Mouse (Mus musculus) heart, postnatal 25 days (tissue): ENCODE measurements at regions not wholly inside any gene's neighbourhood (a gene's known extent, or its start where the extent isn't known, plus 50 kb on each side); places are given as distances from the start of the nearest gene placed in this dataset.

Experiments
- DNase-seq: peaks from one replicate; pipeline ENCODE4 v3.0.0; 2022; ENCODE audit warnings: low spot score
- intact Hi-C: fragments of 180-260 bp; cut with DNase I; formaldehyde crosslinking; loops from one replicate; pipeline ENCODE4 v1.15.1; 2025

DNA sequence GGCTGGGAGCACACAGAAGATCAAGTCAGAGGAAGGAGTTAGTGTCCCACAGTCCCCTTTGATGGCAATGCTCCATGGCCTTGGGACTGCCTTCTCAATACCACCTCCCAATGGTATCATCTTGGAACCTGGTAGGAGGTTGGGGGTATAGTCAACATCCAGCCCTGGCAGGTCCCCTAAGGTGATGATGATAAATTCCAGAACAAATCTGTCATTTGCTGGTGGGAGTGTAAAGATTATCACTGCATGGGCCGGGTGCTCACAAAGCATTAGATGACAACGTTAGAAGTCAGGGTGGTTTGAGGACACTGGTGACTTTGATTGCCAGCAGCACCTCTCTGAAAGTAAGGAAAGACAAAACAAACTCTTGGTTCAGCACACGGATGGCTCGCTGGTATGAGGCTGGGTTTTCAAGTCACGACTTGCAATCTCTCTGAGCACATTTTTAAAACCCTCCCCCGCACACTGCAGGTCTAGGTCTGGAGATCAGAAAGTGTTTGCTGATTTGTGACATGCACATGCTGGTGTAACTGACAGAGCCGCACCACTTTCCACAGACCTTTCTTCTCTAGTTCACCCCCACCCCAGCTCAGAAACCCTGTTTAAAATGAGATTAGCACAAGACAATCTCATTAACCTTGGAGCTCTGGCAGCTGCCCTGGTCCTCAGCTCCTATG is 154.5 kb upstream of the Kbtbd8 start:
- intact Hi-C loops, result loop anchor here (10.0 kb wide), 1 partner anchor 258 kb away; the partner anchor contains the start of gene Lrig1
- DNase-seq, result no peak

DNA sequence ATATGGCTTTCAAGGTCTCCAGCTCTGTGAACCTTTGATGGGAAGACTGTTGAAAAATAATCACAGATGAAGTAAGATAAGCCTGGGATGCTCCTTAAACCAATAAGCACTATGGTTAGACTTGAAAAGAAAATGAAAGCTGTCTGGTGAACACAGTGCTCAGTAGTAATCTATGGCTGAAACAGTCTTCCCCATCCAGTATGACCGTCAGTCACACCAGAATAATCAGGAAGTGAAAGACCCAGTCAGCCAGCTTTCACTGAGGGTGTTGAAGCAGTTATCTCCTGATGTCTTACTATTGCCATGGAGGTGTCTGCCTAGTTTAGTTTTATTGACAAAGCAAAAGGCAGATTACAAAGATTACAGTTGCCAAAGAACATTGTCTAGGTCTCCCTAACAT is 155.2 kb upstream of the Kbtbd8 start:
- intact Hi-C loops, result loop anchor here (10.0 kb wide), 1 partner anchor 257 kb away; the partner anchor contains the start of gene Lrig1
- DNase-seq, result no peak

DNA sequence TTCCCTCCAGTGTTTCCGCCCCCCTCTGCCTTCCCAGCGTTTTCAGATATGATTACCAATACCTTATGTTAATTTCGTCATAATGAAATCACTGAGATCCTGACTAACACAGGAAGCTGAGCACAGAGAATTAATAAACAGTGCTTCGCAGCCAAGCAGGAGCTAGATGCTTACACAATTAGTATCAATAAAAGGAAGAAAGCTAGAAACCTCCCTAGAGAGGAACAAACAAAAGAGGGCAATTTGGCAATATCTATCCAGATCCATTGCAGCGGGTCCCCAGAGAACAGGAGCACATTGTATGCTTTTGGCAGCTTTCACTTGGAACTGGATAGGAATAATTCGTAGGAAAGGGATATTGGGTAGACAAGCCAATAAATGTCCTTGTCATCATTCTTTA is 159.1 kb upstream of the Kbtbd8 start:
- no peak for DNase-seq
- intact Hi-C loops, result no loop called here

DNA sequence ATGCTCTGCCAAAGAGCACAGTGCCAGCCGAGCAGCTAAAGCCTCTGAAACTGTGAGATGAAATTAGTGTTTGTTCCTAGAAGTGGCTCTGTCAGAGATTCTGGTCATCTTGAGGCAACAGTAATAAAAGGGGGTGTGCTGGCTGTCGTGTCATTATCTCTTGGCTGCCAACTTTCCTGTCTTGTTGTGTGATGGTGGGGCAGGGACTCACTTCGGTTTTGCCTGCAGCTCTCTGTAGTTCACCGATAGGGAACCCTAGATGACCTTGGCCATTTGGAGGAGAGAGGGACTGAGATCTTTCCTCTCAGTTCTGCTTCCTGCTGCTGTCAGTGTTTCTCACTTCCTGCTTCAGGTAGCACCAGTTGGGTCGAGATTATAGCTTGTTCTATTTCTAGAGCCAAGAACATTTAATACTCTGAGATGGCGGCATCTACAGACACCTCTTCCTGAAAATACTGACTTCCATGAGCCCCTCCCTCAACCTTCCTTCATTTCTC is 159.8 kb upstream of the Kbtbd8 start:
- DNase-seq, result no peak
- intact Hi-C loops, result no loop called here

DNA sequence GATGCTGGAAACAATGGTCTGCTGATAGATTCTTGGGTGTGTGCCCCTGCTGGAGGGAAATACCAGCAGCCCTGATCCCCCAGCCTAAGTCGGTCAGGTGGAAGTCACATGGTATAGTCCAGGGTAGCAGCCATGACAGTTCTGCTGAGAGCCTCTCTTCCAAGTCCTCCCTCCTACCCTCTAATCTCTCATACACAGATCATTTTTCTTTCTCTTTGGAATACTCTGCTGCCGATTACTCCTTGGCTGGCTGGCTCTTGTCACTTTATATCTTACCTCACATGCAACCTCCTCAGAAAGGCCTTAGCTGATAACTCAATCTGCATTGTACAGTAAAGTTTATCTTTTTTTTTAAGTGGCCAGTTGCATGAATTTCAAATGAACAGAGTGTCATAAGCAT is 162.5 kb upstream of the Kbtbd8 start:
- intact Hi-C loops, result no loop called here
- no peak for DNase-seq

DNA sequence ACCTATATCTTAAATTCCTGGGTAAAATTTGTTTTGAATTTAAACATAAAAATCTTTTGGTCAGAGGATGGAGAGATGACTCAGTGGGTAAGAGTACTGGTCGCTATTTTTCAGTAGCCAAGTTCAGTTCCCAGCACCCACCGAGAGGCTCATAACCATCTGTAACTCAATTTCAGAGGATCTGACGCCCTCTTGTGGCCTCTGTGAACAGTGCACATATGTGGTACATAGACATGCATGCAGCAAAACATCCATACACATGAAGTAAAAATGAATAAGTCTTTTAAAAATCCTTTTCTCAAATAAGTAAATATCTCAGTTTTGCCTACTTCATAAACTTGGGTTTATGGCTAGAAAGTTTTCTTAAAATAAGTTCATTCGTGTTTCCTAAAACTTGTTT is 163.4 kb upstream of the Kbtbd8 start:
- intact Hi-C loops, result no loop called here
- no peak for DNase-seq

DNA sequence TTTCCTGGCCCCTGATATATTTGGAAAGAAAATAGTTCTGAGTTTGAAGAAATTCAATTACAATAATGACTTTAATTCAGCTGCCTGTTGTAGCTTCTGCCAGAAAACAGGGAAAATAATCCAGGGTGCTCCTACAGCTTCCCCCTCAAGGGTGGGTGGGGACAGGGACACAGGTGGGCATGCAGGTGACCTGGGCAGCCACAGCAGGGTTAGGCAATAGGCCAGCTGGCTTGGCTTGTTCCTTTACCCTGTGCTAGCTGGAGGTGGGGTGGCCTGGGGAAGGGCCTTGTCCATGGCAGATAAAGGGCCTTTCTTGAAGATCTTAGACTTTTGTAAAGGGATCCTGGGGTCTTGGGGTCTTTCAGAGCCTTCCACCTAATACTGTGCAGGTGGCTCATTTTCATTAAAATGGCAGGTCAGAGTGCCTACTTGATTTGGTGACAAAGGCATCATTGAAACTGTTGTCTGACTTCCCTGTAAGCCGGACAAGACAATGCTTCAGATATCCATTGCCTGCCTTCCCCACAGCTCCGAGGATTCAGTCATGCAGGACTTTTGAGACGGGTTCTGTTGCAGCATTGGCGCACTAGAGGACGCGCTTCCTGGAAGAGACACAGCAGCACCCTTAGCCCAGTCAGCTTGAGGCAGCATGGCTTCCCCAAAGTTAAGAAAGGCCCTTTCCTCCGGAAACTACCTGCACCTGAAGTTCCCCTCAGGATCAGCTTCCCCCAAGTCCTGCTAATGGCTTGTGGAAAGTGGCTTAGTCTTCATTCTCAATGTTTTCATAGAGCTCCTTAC is 164.9 kb upstream of the Kbtbd8 start:
- DNase-seq, result no peak
- intact Hi-C loops, result no loop called here

DNA sequence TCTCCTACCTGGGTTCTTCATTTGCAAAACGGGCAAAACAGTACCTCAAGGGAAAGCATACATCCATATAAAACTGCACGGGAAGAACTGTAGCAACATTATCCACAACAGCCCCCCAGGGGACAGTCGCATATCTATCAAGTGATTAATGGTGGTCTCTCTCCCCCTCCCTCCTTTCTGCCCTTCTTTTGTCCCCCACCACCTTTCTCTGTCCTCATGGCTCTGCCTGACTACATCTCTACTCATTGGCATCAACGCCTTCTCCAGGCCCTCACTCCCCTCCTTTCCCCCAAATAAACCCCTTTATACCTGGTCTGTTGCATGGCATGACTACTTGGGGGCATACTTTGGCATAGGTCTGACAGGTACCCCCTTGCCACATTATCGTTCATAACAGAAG is 166.1 kb upstream of the Kbtbd8 start:
- DNase-seq, result no peak
- intact Hi-C loops, result no loop called here

DNA sequence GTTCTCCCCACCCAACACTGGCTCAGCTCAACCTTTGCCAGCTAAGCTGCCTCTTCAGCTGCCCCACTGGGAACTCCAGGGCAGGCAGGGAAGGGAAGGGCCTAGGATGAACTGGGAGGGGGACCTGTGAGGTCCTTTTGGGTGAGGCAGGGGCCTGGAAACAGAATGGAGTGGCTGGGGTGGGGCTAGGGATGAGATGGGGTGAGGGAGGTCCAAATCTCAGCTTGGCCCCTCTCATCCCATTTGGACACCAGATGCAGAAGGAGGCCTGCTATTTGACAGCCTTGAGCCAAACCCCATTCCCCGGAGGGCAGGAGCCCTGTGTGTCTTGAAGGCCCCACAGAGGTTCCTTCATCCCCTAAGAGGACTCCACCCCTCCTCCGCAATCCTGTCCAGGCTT is 166.7 kb upstream of the Kbtbd8 start:
- no peak for DNase-seq
- intact Hi-C loops, result no loop called here

DNA sequence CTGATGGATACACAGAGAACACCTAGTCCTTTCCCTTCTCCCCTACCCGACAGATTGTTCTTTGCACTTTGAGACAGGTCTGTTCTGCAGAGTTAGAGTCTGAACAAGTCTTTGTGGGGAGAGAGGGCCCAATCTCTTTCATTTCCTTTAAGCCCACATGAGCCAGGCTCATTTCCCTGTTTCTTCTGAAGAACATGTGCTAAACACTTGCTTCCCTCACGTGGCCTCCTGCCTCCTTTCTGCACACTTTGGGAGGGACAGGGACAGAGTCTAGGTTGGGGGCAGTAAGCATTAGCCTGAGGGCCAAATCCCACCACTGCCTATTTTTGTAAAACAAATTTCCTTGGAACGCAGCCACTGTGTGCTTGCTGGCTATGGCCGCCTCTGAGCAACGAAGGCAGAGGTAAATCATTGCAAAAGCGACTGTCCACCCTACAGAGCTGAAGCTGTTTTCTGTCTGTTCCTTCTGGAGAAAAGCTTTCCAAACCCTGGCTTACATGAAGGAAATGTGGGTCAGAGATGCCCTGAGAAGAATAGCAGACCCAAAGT is 170.6 kb upstream of the Kbtbd8 start:
- intact Hi-C loops, result no loop called here
- no peak for DNase-seq

DNA sequence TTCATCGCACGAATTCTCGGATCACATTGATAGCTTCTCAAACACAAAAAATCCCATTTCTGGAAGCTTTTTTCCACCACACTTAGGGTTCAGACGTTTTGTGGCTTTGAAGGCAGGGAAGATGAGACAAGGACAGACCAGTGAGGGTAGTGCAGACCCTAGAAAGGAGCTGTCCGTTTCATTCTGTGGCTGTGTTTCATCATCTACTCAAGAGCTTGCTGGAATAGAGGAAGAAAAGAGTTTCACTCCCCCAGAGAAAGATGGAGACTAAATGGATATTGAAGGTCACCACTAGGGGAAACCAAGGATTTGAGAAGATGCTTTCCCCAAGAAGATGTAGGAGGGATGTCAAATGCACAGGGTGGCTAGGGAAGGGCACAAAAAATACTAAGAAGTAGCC is 171.3 kb upstream of the Kbtbd8 start:
- DNase-seq, result no peak
- intact Hi-C loops, result no loop called here

DNA sequence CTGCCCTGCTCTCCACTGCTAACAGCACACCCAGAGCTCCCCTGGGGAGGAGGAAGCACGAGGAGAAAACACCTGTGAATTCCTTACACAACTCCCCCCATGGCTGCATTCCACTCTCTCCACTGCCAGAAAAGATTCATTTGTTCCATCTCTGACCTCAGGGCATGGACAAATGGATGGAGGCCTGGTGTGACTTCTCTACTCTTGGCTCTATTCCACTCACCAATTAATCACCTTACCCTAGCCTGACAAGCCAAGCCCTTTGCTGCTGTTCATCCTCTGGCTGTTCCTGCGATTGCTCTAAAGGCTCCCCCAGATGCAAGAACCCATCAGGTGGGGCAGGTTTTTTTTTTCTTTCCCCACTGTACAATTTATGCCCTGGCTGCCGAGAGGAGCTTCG is 172.8 kb upstream of the Kbtbd8 start:
- intact Hi-C loops, result no loop called here

DNA sequence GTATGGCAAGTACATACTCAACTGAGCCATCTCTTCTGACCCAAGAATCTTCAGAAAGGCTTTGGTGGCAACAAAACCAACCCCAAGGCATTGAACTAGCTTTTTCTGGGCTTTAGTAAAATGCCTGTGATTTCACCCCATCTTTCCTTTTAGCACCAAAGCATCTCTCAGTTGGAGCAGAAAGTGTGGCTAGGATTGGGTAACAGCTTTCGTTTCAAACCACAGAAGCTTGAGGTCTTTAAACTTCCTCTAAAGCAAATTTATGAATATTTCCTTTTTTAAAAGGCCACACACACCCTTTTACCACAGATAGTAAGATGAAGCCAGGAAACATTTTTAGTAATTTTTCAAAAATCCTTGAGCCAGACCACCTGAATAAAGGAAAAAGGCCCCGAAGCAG is 178.1 kb upstream of the Kbtbd8 start:
- no peak for DNase-seq
- intact Hi-C loops, result no loop called here

More for the DNA sequence above, 172.8 kb upstream of the Kbtbd8 start:
- no peak for DNase-seq

DNA sequence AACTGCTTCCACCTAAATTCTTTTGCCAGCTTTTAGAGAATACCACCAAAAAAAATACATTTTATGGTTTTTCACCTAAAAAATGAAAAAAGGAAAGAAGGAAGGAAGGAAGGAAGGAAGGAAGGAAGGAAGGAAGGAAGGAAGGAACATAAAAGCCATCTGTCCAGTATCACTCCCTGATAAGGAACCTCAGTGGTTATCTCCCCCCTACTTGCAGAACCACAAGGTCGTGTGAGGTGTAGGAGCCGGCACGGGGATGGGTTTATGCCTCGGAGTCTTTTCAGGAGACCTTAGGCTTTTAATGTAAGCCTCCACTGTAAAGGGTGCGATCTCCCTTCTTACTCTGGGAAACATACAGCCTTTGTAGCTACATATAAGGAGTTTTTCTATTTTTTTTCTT is 180.8 kb upstream of the Kbtbd8 start:
- DNase-seq, result no peak
- intact Hi-C loops, result no loop called here

DNA sequence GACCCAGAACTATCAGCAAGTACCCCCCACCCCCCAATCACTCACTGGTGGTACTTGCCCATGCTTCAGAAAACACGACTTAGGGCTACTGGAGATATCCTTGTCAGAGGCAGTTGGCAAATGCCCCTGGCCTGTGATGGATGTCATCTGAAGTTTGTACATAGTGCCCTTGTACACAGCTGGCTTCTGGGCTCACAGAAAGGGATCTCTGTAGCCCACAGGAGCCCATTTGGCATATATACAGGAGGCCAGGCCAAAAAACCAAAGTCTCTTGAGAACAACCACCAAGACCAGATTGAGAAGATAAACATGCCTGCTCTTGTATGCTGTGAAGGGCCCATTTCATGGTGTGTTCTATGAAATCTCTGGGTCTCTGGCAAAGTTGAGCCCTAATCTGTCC is 181.3 kb upstream of the Kbtbd8 start:
- DNase-seq, result no peak
- intact Hi-C loops, result no loop called here

DNA sequence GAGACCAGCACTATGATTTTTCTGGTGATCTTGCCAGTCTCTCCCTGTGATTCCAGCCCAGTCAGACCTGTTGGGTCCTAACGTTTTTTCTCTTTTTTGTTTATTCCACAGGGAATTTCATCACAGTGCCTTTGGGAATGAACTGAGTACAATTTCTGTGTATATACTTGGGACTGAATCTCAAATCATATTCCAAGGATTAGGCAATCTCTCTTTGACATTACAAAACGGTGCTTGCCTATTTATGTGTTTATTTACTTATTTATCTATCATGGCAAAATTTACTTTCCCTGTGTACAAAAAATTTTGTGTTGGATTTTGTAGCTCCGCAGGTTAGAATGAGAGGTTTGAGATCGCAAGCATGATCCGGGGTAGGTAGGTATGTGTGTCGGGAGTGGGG is 189.2 kb upstream of the Kbtbd8 start:
- intact Hi-C loops, result no loop called here
- no peak for DNase-seq

DNA sequence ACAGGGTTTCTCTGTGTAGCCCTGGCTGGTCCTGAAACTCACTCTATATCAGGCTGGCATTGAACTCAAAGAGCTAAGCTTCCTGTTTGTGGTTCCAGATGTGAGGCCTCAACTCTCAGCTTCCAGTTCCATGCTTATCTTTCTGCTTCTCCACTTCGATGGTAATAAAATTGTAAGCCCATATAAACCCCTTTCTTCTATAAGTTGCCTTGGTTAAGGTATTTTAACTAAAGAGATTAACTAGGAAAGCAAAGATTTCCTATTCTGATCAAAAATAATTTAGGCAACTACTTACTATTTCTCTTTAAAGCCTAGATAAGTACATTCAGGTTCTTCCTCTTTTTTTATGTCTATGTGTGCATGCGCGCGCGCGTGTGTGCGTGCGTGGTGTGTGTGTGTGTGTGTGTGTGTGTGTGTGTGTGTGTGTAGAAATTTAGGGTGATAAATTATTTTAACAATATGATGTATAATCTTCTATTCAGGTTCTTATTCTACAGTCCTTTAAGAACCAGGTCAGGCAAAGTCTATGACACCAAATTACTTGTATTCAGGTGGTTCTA is 190.3 kb upstream of the Kbtbd8 start:
- intact Hi-C loops, result no loop called here
- DNase-seq, result no peak

DNA sequence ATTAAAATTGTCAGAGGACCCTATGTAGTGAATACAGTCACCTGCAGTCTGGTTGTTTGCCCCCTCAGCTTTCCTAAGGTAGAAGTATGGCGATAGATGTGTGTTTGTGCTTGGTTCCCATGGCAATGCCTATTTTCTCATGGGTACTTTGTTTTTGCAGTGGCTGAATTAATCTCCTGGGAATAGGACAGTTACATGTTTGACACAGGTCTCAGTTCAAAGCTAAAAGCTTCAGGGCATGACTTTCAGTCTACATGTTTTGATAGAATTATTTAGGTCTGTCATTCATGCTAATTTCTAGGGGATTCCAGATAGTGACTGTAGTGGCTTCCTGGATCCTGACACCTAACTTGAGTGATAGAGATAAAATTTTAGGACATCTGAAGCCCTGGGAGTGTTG is 191.6 kb upstream of the Kbtbd8 start:
- intact Hi-C loops, result no loop called here
- DNase-seq, result no peak

DNA sequence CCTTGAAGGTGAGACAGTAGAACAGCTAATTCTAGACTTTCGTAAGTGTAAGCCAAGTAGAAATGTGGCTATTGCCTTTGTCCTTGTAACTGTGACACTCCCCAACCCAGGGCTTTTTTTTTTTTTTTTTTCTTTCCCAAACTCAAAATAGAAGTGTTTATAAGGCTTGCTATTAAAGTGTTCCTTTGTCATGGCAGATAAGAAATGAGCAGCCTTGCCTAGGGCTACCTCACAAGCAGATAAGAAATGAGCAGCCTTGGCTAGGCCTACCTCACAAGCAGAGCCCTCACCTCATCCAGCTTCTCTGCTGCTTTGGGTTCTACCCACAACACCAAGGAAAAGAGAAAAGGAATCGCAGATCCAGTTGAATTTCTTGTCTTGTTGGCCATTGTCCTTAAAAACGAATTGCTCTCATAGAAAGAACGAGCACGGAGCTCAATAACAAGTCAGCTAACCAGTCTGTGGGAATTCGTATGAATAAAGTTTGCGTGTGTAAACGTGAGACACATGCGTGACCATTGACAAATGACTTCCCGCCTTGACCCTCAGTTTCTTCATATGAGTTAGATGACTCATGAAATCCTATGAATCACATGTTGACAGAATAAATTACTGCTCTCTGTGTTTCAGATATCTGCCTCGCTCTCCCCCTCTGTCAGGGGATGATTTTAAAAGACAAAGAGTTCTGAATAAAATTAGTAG is 192.6 kb upstream of the Kbtbd8 start:
- DNase-seq, result no peak
- intact Hi-C loops, result no loop called here

DNA sequence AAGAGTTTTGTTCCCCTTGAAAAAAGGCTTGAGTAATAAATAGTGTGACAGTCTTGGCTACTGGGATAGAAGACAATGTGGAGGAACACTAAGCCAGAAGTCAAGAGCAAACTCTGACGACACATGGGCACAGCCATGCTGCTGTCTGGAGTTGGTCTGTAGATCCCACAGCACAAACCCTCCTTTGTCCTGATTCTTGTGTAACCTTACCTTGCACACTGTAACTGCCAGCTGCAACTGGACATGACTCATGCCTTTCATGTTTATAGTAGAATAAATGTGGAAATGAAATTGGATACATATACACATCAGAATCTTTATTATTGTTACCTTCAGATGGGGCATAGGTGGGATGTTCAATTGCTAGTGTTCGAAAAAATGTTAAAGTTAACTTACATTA is 195.3 kb upstream of the Kbtbd8 start:
- DNase-seq, result no peak
- intact Hi-C loops, result no loop called here
